Mouse (Mus musculus): ENCODE measurements around the gene Mrpl51.

- no peak for TF ChIP-seq CTCF (IDR thresholded peaks at IDR 0.05; ENCODE audit: low read depth)
- TF ChIP-seq EP300 (optimal IDR thresholded peaks at IDR 0.05), result no peak
Observed at GRCm38 (mm10) chr6:125221115-125221745, 29.6 kb downstream of the Mrpl51 start.

All from stomach, postnatal 0 days (tissue).